Mouse (Mus musculus) liver, adult 2 months (tissue): Measurements from ENCODE around the gene Frrs1l. TPM values are rescaled to one million over a fixed set of nuclear protein-coding genes. Genes with fewer than 3 reads are reported as not detected.

Experiments
- DNase-seq: peaks from one replicate; pipeline ENCODE4 v3.0.0-alpha.2; 2011; ENCODE audit warnings: low read depth, low spot score; ENCODE audit errors: extremely low read depth
- H3K27ac ChIP-seq: fragments of 200-500 bp; replicated peaks from 2 replicates; pipeline ENCODE4 v1.5.1; 2012; ENCODE audit warnings: low read depth, mild to moderate bottlenecking, control low read depth, inconsistent platforms, low read length; ENCODE audit not compliant: insufficient read depth
- H3K27me3 ChIP-seq: fragments of 200-500 bp; 2 replicates; pipeline ENCODE4 v1.6.1; 2012; ENCODE audit warnings: mild to moderate bottlenecking, moderate library complexity, low read length, inconsistent platforms; ENCODE audit not compliant: control insufficient read depth, insufficient read depth
- H3K36me3 ChIP-seq: fragments of 200-500 bp; 2 replicates; pipeline ENCODE4 v1.6.1; 2012; ENCODE audit warnings: low read length, inconsistent platforms; ENCODE audit not compliant: control insufficient read depth, insufficient read depth
- H3K4me1 ChIP-seq: fragments of 200-500 bp; 2 replicates; pipeline ENCODE4 v1.6.1; 2011; ENCODE audit warnings: low read length; ENCODE audit not compliant: control insufficient read depth, insufficient read depth
- H3K4me3 ChIP-seq: fragments of 200-500 bp; 2 replicates; pipeline ENCODE4 v1.5.1; 2011; ENCODE audit warnings: low read depth, mild to moderate bottlenecking, control low read depth, low read length, moderate library complexity; ENCODE audit not compliant: insufficient read depth
- H3K79me2 ChIP-seq: fragments of 200-500 bp; 2 replicates; pipeline ENCODE4 v1.6.1; 2012; ENCODE audit warnings: inconsistent platforms, mild to moderate bottlenecking, low read length, moderate library complexity; ENCODE audit not compliant: control insufficient read depth, insufficient read depth
- H3K9ac ChIP-seq: fragments of 200-500 bp; 2 replicates; pipeline ENCODE4 v1.6.1; 2012; ENCODE audit warnings: low read depth, mild to moderate bottlenecking, control low read depth, inconsistent platforms, low read length
- CTCF ChIP-seq: fragments of 200-500 bp; IDR thresholded peaks from 2 replicates; pipeline ENCODE4 v1.5.1; 2011; ENCODE audit warnings: low read depth, low read length, control low read depth
- POLR2A ChIP-seq: fragments of 200-500 bp; IDR thresholded peaks from 2 replicates; pipeline ENCODE4 v1.6.1; 2011; ENCODE audit warnings: low read length, control low read depth; ENCODE audit not compliant: insufficient read depth; ENCODE audit errors: extremely low read depth
- WGBS: fragments of 180-500 bp; shearing (Covaris S2); methylation state at CpG from one replicate; pipeline ENCODE4 v1.1.7; 2018; 5-methylcytosine and 5-hydroxymethylcytosine counted together
- polyA plus RNA-seq: library from polyadenylated mRNA; depleted of rRNA; stranded (reverse); fragments of >200 nt; gene quantifications from 2 replicates; pipeline ENCODE4 v1.2.3, GENCODE M21; 2012
- total RNA-seq: library from RNA; depleted of rRNA; stranded (reverse); fragments of >200 nt; gene quantifications from 2 replicates; pipeline ENCODE4 v1.2.3, GENCODE M21; 2014

Gene Frrs1l
- total and polyA plus RNA-seq, 2 experiments = not detected

DNA sequence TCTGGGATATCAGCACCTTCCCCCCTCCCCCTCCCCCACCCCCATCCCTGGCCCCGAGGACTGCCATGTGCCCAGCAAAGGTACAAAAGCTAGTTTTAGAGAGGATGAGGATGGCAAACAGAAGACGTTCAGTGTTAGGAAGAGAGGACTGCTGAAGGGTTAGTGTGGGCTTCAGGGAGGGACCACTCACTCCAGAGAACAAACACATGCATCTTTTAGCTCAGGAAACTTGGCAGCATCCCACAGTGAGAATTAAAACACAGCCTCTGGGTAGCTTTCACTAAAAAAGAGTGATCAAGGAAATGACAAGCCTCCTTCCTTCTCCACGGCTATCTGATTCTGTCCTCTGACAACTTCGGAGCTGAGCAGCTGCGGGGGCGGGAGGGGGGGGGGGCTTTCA is 20.7 kb upstream of the Frrs1l start:
- 27% methylated on average over 6 of the region's 6 CpGs for WGBS

DNA sequence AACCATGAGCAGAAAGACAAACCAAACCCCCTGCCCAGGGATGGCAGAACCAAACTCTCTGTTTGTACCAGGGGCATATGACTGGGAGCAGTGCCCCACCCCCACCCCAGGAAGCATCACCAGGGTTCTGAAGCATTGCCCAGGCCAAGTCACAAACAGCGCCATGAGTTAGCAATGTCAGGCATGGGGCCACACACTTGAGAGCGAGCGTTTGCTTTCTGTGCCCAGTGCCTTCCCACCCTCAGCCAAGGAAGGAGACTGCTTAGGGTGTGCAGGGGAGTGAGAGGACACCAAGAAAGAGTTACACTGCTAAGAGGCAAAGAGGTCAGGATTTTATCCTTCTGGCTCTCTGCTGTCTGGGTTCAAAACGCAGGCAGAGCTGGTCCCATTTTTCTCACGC is 20.2 kb upstream of the Frrs1l start:
- Histone ChIP-seq H3K79me2 (no peaks in the 10 kb centered on the region), H3K36me3 (no peaks in the 10 kb centered on the region), H3K4me1 (no peaks in the 10 kb centered on the region), H3K27ac (no peak overlapping the region), H3K27me3 (no peaks in the 10 kb centered on the region; the same call in 1 of the 2 replicates), H3K4me3 (no peak overlapping the region), H3K9ac (no peak overlapping the region)
- 65% methylated on average over 5 of the region's 5 CpGs for WGBS
- TF ChIP-seq POLR2A (no peak), CTCF (no peak)
- no peak for DNase-seq

More for the DNA sequence above, 20.7 kb upstream of the Frrs1l start:
- no peaks in the 10 kb centered on the region; the same call in 1 of the 2 replicates for H3K27me3 ChIP-seq
- H3K79me2 ChIP-seq = no peaks in the 10 kb centered on the region
- H3K9ac ChIP-seq = no peak overlapping the region
- H3K27ac ChIP-seq = no peak overlapping the region
- no peak for DNase-seq
- H3K4me3 ChIP-seq = no peak overlapping the region
- no peaks in the 10 kb centered on the region for H3K36me3 ChIP-seq
- no peaks in the 10 kb centered on the region for H3K4me1 ChIP-seq
- TF ChIP-seq CTCF = no peak
- no peak for TF ChIP-seq POLR2A

DNA sequence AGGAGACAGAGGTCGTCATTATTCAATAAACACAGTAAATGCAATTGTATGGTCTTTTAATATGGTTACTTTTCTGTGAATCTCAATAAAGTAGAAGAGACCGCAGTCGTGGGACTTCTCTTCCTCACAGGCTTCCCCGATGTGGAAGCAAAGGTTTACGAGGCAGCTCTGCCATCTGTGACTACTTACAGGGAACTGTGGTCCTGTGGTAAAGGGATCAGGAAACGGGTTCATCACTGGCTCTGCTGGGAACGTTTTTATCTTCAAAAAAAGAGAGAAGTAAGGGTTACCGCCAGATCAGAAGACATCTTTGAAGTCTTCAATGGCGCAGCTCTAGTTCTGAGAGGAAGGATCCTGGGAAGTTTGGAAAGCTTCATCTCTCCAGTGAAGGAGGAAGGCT is 17.5 kb upstream of the Frrs1l start:
- WGBS = 80% methylated on average over 9 of the region's 9 CpGs
- H3K4me3 ChIP-seq = no peak overlapping the region
- TF ChIP-seq POLR2A (no peak), CTCF (no peak)

DNA sequence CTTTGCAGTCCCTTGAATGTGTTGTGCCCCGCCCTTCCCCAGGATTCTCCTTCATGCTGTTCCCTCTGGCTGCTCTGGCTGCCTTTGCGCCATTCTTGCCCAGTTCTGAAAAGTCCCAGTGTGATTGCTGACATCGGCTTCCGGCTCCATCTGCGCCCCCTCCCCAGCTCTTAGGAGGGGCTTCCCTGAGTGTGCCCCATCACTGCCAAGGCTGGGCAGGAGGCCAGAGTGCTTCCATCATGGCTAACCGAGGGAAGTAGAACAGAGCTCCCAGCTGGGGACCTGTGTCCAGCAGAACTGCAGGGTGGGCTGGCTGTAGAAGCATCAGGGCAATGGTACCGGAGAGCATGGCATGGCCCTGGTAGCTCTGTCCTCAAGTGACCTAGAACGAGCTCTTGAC is 14.8 kb upstream of the Frrs1l start:
- Histone ChIP-seq H3K9ac (no peak overlapping the region), H3K4me3 (no peak overlapping the region), H3K27ac (no peak overlapping the region), H3K79me2 (no peaks in the 10 kb centered on the region), H3K27me3 (no peaks in the 10 kb centered on the region; the same call in 1 of the 2 replicates), H3K36me3 (no peaks in the 10 kb centered on the region), H3K4me1 (no peaks in the 10 kb centered on the region)
- WGBS = 87% methylated on average over 8 of the region's 8 CpGs
- no peak for DNase-seq
- TF ChIP-seq POLR2A (no peak), CTCF (no peak)

More for the DNA sequence above, 17.5 kb upstream of the Frrs1l start:
- Histone ChIP-seq H3K9ac (no peak overlapping the region), H3K27ac (no peak overlapping the region), H3K4me1 (no peaks in the 10 kb centered on the region), H3K36me3 (no peaks in the 10 kb centered on the region), H3K79me2 (no peaks in the 10 kb centered on the region), H3K27me3 (no peaks in the 10 kb centered on the region; the same call in 1 of the 2 replicates)
- DNase-seq = no peak

DNA sequence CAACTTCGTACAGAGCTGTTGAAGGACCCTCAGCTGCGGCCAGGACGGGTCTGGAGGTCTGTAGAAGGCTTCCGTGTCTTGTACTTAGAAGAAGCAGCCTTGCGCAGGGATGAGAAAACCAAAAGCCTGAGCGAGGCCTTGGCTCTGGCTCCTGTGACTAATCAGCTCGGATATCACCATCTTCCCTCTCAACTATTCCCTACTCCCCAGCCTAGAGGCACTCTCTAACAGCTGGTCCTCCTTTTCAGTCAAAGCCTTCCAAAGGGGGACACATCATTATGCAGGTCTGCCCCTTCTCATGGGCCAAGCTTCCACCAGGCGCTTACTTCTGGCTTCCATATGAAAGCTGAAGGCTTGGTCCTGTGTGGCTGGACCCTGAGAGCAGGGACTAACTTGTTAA is 13.7 kb upstream of the Frrs1l start:
- no peak for DNase-seq

DNA sequence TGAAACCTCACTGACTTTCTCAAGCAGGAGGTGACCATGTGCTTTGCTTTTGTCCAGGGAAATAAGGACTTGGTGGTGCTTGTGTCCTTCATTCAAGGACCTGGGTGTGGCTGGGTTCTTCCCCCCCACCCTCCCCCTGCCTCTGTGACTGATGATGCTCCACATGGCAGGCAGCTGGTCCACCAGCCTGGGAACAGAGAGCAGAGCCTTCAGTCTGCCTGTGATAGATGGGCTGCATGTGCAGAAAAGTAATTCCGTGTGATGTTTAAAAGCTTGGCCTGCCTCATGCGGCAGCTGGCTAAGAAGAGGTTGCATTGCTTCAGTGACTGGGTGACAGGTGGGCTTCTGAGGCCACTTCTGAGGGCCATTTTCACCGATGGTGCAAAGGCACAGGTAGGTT is 12.6 kb upstream of the Frrs1l start:
- no peak for DNase-seq
- 80% methylated on average over 3 of the region's 3 CpGs for WGBS
- Histone ChIP-seq H3K4me3 (no peak overlapping the region), H3K27me3 (no peaks in the 10 kb centered on the region), H3K9ac (no peak overlapping the region), H3K79me2 (no peaks in the 10 kb centered on the region), H3K27ac (no peak overlapping the region), H3K4me1 (no peaks in the 10 kb centered on the region), H3K36me3 (no peaks in the 10 kb centered on the region)
- TF ChIP-seq POLR2A (no peak), CTCF (no peak)

More for the DNA sequence above, 13.7 kb upstream of the Frrs1l start:
- H3K27ac ChIP-seq = no peak overlapping the region
- H3K36me3 ChIP-seq = no peaks in the 10 kb centered on the region
- no peaks in the 10 kb centered on the region for H3K79me2 ChIP-seq
- H3K4me3 ChIP-seq = no peak overlapping the region
- H3K9ac ChIP-seq = no peak overlapping the region
- TF ChIP-seq CTCF = no peak
- TF ChIP-seq POLR2A = no peak
- 86% methylated on average over 8 of the region's 8 CpGs for WGBS
- H3K27me3 ChIP-seq = no peaks in the 10 kb centered on the region
- H3K4me1 ChIP-seq = no peaks in the 10 kb centered on the region
